Mouse (Mus musculus): Measurements from ENCODE around the gene Stx18.

Stx18 gene

GRCm38 (mm10) chr5:38080472-38080871 lies 41.9 kb downstream of the Stx18 start:
- no peak for DNase-seq (ENCODE audit: low spot score)

GRCm38 (mm10) chr5:38082589-38082988 lies 44.0 kb downstream of the Stx18 start:
- no peak for DNase-seq (ENCODE audit: low spot score)

GRCm38 (mm10) chr5:38083362-38083761 lies 44.8 kb downstream of the Stx18 start:
- DNase-seq (ENCODE audit: low spot score), result no peak

- DNase-seq (ENCODE audit: low spot score), result no peak
These were observed 46.1 kb downstream of the Stx18 start for GRCm38 (mm10) chr5:38084616-38085015.

- no peak for DNase-seq (ENCODE audit: low spot score)
These were observed 47.2 kb downstream of the Stx18 start for GRCm38 (mm10) chr5:38085561-38086392.

GRCm38 (mm10) chr5:38090111-38090510 lies 51.6 kb downstream of the Stx18 start:
- DNase-seq (ENCODE audit: low spot score), result no peak

- DNase-seq (ENCODE audit: low spot score), result no peak
These were observed 52.0 kb downstream of the Stx18 start for GRCm38 (mm10) chr5:38090581-38090980.

GRCm38 (mm10) chr5:38091046-38091965 lies 52.8 kb downstream of the Stx18 start:
- no peak for DNase-seq (ENCODE audit: low spot score)

GRCm38 (mm10) chr5:38091966-38092304 lies 53.4 kb downstream of the Stx18 start:
- DNase-seq (ENCODE audit: low spot score), result no peak

- no peak for DNase-seq (ENCODE audit: low spot score)
These were observed 55.8 kb downstream of the Stx18 start for GRCm38 (mm10) chr5:38094331-38094730.

GRCm38 (mm10) chr5:38097501-38098093 lies 59.1 kb downstream of the Stx18 start:
- no peak for DNase-seq (ENCODE audit: low spot score)

GRCm38 (mm10) chr5:38099139-38099676 lies 60.7 kb downstream of the Stx18 start:
- no peak for DNase-seq (ENCODE audit: low spot score)

GRCm38 (mm10) chr5:38102945-38103344 lies 64.4 kb downstream of the Stx18 start:
- DNase-seq (ENCODE audit: low spot score), result no peak

GRCm38 (mm10) chr5:38106080-38106697 lies 67.6 kb downstream of the Stx18 start:
- DNase-seq (ENCODE audit: low spot score), result no peak

- DNase-seq (ENCODE audit: low spot score), result no peak
These were observed 68.3 kb downstream of the Stx18 start for GRCm38 (mm10) chr5:38106807-38107206.

- DNase-seq (ENCODE audit: low spot score), result no peak
These were observed 76.0 kb downstream of the Stx18 start for GRCm38 (mm10) chr5:38114526-38114925.

GRCm38 (mm10) chr5:38117056-38117455 lies 78.5 kb downstream of the Stx18 start:
- no peak for DNase-seq (ENCODE audit: low spot score)

- no peak for DNase-seq (ENCODE audit: low spot score)
These were observed 80.7 kb downstream of the Stx18 start for GRCm38 (mm10) chr5:38119268-38119667.

- DNase-seq (ENCODE audit: low spot score), result no peak
These were observed 83.2 kb downstream of the Stx18 start for GRCm38 (mm10) chr5:38121699-38122098.

GRCm38 (mm10) chr5:38126519-38127306 lies 88.2 kb downstream of the Stx18 start:
- DNase-seq (ENCODE audit: low spot score), result no peak

GRCm38 (mm10) chr5:38129339-38129738 lies 90.8 kb downstream of the Stx18 start:
- DNase-seq (ENCODE audit: low spot score), result no peak
